Mouse (Mus musculus) midbrain, embryonic 12.5 days (tissue): ENCODE data around the gene Zfp777. TPM values are rescaled to one million over a fixed set of nuclear protein-coding genes. Genes with fewer than 3 reads are reported as not detected.

Source experiments
- ATAC-seq: fragments of 200-750 bp; cut with Nextera tagmentation; 2 replicates; pipeline ENCODE4 v1.8.0; 2017; ENCODE audit warnings: low read depth, moderate TSS enrichment, moderate library complexity; ENCODE audit not compliant: low FRiP score
- H3K27ac ChIP-seq: fragments of 300-500 bp; sonication (generic); replicated peaks from 2 replicates; pipeline ENCODE4 v1.5.1; 2016; ENCODE audit warnings: mild to moderate bottlenecking
- H3K27me3 ChIP-seq: fragments of 300-500 bp; sonication (generic); 2 replicates; pipeline ENCODE4 v1.6.1; 2016; ENCODE audit warnings: mild to moderate bottlenecking
- H3K36me3 ChIP-seq: fragments of 300-500 bp; sonication (generic); 2 replicates; pipeline ENCODE4 v1.6.1; 2016
- H3K4me1 ChIP-seq: fragments of 300-500 bp; sonication (generic); 2 replicates; pipeline ENCODE4 v1.6.1; 2016
- H3K4me2 ChIP-seq: fragments of 300-500 bp; sonication (generic); replicated peaks from 2 replicates; pipeline ENCODE4 v1.6.1; 2016; ENCODE audit warnings: mild to moderate bottlenecking, moderate library complexity
- H3K4me3 ChIP-seq: fragments of 300-500 bp; sonication (generic); 2 replicates; pipeline ENCODE4 v1.5.1; 2016; ENCODE audit warnings: mild to moderate bottlenecking
- H3K9ac ChIP-seq: fragments of 300-500 bp; sonication (generic); replicated peaks from 2 replicates; pipeline ENCODE4 v1.6.1; 2016; ENCODE audit warnings: mild to moderate bottlenecking, moderate library complexity
- H3K9me3 ChIP-seq: fragments of 300-500 bp; sonication (generic); 2 replicates; pipeline ENCODE4 v1.6.1; 2016; ENCODE audit warnings: mild to moderate bottlenecking
- WGBS: fragments of 180-500 bp; shearing (Covaris S2); methylation state at CpG from one replicate; pipeline ENCODE4 v1.1.7; 2016; 5-methylcytosine and 5-hydroxymethylcytosine counted together
- polyA plus RNA-seq: library from polyadenylated mRNA; unstranded; fragments of >200 nt; fragmentation: Nextera tagmentation; extraction: Ambion mirVana; gene quantifications from 2 replicates; pipeline ENCODE4 v1.2.1, GENCODE M21; 2016

Zfp777 gene
- polyA plus RNA-seq, 1 experiment from 2014 or later = 11.7 TPM

GRCm38 (mm10) chr6:48063940-48064339 is 15.2 kb upstream of the Zfp777 start:
- no peak overlapping the region for H3K4me3 ChIP-seq
- no peaks in the 10 kb centered on the region for H3K27me3 ChIP-seq
- H3K9me3 ChIP-seq = no peaks in the 10 kb centered on the region
- H3K27ac ChIP-seq = no peak overlapping the region
- H3K9ac ChIP-seq = no peak overlapping the region
- H3K4me2 ChIP-seq = no peak overlapping the region
- no peak for ATAC-seq
- WGBS = 94% methylated on average over 28 of the region's 28 CpGs
- H3K36me3 ChIP-seq = peaks cover 75% of the 10 kb centered on the region
- no peaks in the 10 kb centered on the region for H3K4me1 ChIP-seq

- Histone ChIP-seq H3K4me3 (no peak overlapping the region), H3K9me3 (no peaks in the 10 kb centered on the region), H3K27ac (no peak overlapping the region), H3K9ac (no peak overlapping the region), H3K36me3 (peaks cover 45% of the 10 kb centered on the region), H3K4me1 (no peaks in the 10 kb centered on the region), H3K27me3 (no peaks in the 10 kb centered on the region), H3K4me2 (no peak overlapping the region)
- WGBS = 93% methylated on average over 1 of the region's 1 CpGs
- no peak for ATAC-seq
Observed at GRCm38 (mm10) chr6:48060895-48061294, 12.2 kb upstream of the Zfp777 start.

GRCm38 (mm10) chr6:48060421-48060820 is 11.7 kb upstream of the Zfp777 start:
- H3K4me1 ChIP-seq = no peaks in the 10 kb centered on the region
- no peak for ATAC-seq
- peaks cover 41% of the 10 kb centered on the region for H3K36me3 ChIP-seq
- H3K27ac ChIP-seq = no peak overlapping the region
- H3K9me3 ChIP-seq = no peaks in the 10 kb centered on the region
- H3K4me3 ChIP-seq = no peak overlapping the region
- no peaks in the 10 kb centered on the region for H3K27me3 ChIP-seq
- no peak overlapping the region for H3K9ac ChIP-seq
- 88% methylated on average over 2 of the region's 2 CpGs for WGBS
- no peak overlapping the region for H3K4me2 ChIP-seq

GRCm38 (mm10) chr6:48052136-48052535 is 3.4 kb upstream of the Zfp777 start:
- no peak for ATAC-seq
- Histone ChIP-seq H3K9ac (no peak overlapping the region), H3K9me3 (no peaks in the 10 kb centered on the region), H3K4me2 (no peak overlapping the region), H3K27me3 (no peaks in the 10 kb centered on the region), H3K27ac (no peak overlapping the region), H3K4me3 (no peak overlapping the region), H3K4me1 (peaks cover 6% of the 10 kb centered on the region; the same call in 1 of the 2 replicates), H3K36me3 (no peaks in the 10 kb centered on the region)
- WGBS = 85% methylated on average over 6 of the region's 6 CpGs

GRCm38 (mm10) chr6:48051666-48052065 is 3.0 kb upstream of the Zfp777 start:
- H3K27ac ChIP-seq = no peak overlapping the region
- no peaks in the 10 kb centered on the region for H3K27me3 ChIP-seq
- no peak overlapping the region for H3K4me3 ChIP-seq
- H3K9me3 ChIP-seq = no peaks in the 10 kb centered on the region
- no peak overlapping the region for H3K4me2 ChIP-seq
- H3K9ac ChIP-seq = no peak overlapping the region
- H3K36me3 ChIP-seq = no peaks in the 10 kb centered on the region
- H3K4me1 ChIP-seq = peaks cover 11% of the 10 kb centered on the region
- no peak for ATAC-seq
- WGBS = 76% methylated on average over 2 of the region's 2 CpGs

GRCm38 (mm10) chr6:48049273-48050065 is 758 bp upstream of the Zfp777 start:
- WGBS = 65% methylated on average over 9 of the region's 9 CpGs
- H3K27ac ChIP-seq = peak overlapping the region; percentile 92; the same call in 1 of the 2 replicates
- no peaks in the 10 kb centered on the region for H3K9me3 ChIP-seq
- H3K27me3 ChIP-seq = no peaks in the 10 kb centered on the region
- peaks cover 2% of the 10 kb centered on the region; the same call in 1 of the 2 replicates for H3K36me3 ChIP-seq
- H3K4me3 ChIP-seq = peak overlapping the region; percentile 90
- ATAC-seq = no peak
- peak overlapping the region; percentile 57 for H3K4me2 ChIP-seq
- H3K9ac ChIP-seq = peak overlapping the region; percentile 92; the same call in 1 of the 2 replicates
- peaks cover 11% of the 10 kb centered on the region for H3K4me1 ChIP-seq

GRCm38 (mm10) chr6:48047450-48048351 is 1.0 kb downstream of the Zfp777 start:
- Histone ChIP-seq H3K9ac (peak overlapping the region; percentile 92), H3K4me2 (peak overlapping the region; percentile 75), H3K4me1 (peaks cover 11% of the 10 kb centered on the region), H3K9me3 (no peaks in the 10 kb centered on the region), H3K27me3 (no peaks in the 10 kb centered on the region), H3K4me3 (peak overlapping the region; percentile 90), H3K36me3 (peaks cover 20% of the 10 kb centered on the region), H3K27ac (peak overlapping the region; percentile 92)
- peak; percentile 74 for ATAC-seq
- WGBS = under 1% methylated on average over 106 of the region's 150 CpGs

- no peak for ATAC-seq
- H3K9me3 ChIP-seq = no peaks in the 10 kb centered on the region
- 10% methylated on average over 12 of the region's 12 CpGs for WGBS
- H3K4me2 ChIP-seq = peak overlapping the region; percentile 75
- peak overlapping the region; percentile 90 for H3K4me3 ChIP-seq
- H3K27me3 ChIP-seq = no peaks in the 10 kb centered on the region
- peaks cover 24% of the 10 kb centered on the region for H3K36me3 ChIP-seq
- 0 out of 2 replicates have a peak overlapping the region, but pooled peaks have one; percentile 74 for H3K27ac ChIP-seq
- peak overlapping the region; percentile 92 for H3K9ac ChIP-seq
- peaks cover 11% of the 10 kb centered on the region for H3K4me1 ChIP-seq
Observed at GRCm38 (mm10) chr6:48047114-48047449, 1.6 kb downstream of the Zfp777 start.

- no peak overlapping the region for H3K4me2 ChIP-seq
- H3K27ac ChIP-seq = no peak overlapping the region
- no peak for ATAC-seq
- no peak overlapping the region for H3K4me3 ChIP-seq
- no peak overlapping the region for H3K9ac ChIP-seq
- H3K27me3 ChIP-seq = no peaks in the 10 kb centered on the region
- H3K9me3 ChIP-seq = no peaks in the 10 kb centered on the region
- H3K36me3 ChIP-seq = peaks cover 83% of the 10 kb centered on the region
- no peaks in the 10 kb centered on the region for H3K4me1 ChIP-seq
Observed at GRCm38 (mm10) chr6:48032661-48033060, 16.1 kb downstream of the Zfp777 start.

- peaks cover 83% of the 10 kb centered on the region for H3K36me3 ChIP-seq
- 80% methylated on average over 10 of the region's 10 CpGs for WGBS
- H3K27me3 ChIP-seq = no peaks in the 10 kb centered on the region
- no peak overlapping the region for H3K27ac ChIP-seq
- H3K9me3 ChIP-seq = peaks cover 15% of the 10 kb centered on the region
- ATAC-seq = no peak
- no peak overlapping the region for H3K4me2 ChIP-seq
- peaks cover 5% of the 10 kb centered on the region; the same call in 1 of the 2 replicates for H3K4me1 ChIP-seq
- H3K4me3 ChIP-seq = no peak overlapping the region
- no peak overlapping the region for H3K9ac ChIP-seq
Observed at GRCm38 (mm10) chr6:48025905-48026660, 22.6 kb downstream of the Zfp777 start.

GRCm38 (mm10) chr6:48024994-48025345 is 23.7 kb downstream of the Zfp777 start:
- WGBS = 66% methylated on average over 21 of the region's 21 CpGs
- Histone ChIP-seq H3K27ac (no peak overlapping the region), H3K36me3 (peaks cover 72% of the 10 kb centered on the region), H3K4me3 (no peak overlapping the region), H3K4me1 (peaks cover 10% of the 10 kb centered on the region; the same call in 1 of the 2 replicates), H3K27me3 (no peaks in the 10 kb centered on the region), H3K9ac (no peak overlapping the region), H3K9me3 (peaks cover 15% of the 10 kb centered on the region), H3K4me2 (no peak overlapping the region)
- 0 out of 2 replicates have a peak, but pooled peaks have one; percentile 16 for ATAC-seq
